Mouse (Mus musculus): ENCODE measurements at regions not wholly inside any gene's neighbourhood (a gene's known extent, or its start where the extent isn't known, plus 50 kb on each side); places are given as distances from the start of the nearest gene placed in this dataset.

DNA sequence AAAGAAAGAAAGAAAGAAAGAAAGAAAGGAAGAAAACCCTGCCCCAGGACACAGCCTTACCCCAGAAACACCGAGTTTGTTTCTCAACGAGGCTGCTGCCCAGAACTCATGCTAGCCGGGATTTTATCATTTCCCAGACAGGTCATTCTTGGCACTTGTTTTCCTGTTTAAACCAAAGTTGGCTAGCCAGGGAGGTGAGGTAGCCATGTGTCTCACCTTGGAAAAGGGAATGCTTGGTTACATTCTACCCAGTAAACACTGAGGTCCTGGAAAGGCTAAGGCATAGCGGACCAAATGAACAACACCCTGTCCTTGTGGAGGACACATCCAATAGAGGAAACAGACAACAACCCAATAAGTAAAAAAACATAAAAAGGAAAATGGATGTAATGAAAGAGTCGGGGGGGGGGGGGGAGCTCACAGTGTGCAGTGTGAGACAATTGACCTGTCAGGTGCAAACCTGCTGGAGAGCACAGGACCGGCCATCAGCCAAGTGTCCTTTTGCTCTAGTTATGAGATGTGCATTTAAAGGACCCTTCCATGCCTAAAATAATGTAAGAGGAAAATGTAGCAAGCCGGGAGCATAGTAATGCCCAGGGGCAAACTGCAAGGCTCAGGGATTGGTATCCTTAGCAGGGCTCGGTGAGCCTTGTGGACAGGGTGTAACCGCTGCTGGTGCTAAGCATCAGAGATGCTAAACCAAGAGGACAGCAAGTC is 78.2 kb upstream of the Fzd7 start:
- Histone ChIP-seq H3K4me1 (ENCODE audit: control insufficient read depth, insufficient read depth, low read length) (no peaks in the 10 kb centered on the region; the same call in 1 of the 2 replicates), H3K27ac (ENCODE audit: insufficient read depth, low read length) (no peak overlapping the region), H3K4me3 (ENCODE audit: insufficient read depth, low read length) (no peak overlapping the region)
- no peak for TF ChIP-seq CTCF (IDR thresholded peaks at IDR 0.05; ENCODE audit: borderline replicate concordance, insufficient read depth, low read length)
- no peak for TF ChIP-seq POLR2A (IDR thresholded peaks at IDR 0.05; ENCODE audit: low read depth, low read length)

GRCm38 (mm10) chr1:59405370-59405769 is 76.9 kb upstream of the Fzd7 start:
- H3K27ac ChIP-seq (ENCODE audit: insufficient read depth, low read length) = no peak overlapping the region
- H3K4me3 ChIP-seq (ENCODE audit: insufficient read depth, low read length) = no peak overlapping the region
- no peak for TF ChIP-seq CTCF (IDR thresholded peaks at IDR 0.05; ENCODE audit: borderline replicate concordance, insufficient read depth, low read length)
- TF ChIP-seq POLR2A (IDR thresholded peaks at IDR 0.05; ENCODE audit: low read depth, low read length) = no peak
- H3K4me1 ChIP-seq (ENCODE audit: control insufficient read depth, insufficient read depth, low read length) = peaks cover 3% of the 10 kb centered on the region

DNA sequence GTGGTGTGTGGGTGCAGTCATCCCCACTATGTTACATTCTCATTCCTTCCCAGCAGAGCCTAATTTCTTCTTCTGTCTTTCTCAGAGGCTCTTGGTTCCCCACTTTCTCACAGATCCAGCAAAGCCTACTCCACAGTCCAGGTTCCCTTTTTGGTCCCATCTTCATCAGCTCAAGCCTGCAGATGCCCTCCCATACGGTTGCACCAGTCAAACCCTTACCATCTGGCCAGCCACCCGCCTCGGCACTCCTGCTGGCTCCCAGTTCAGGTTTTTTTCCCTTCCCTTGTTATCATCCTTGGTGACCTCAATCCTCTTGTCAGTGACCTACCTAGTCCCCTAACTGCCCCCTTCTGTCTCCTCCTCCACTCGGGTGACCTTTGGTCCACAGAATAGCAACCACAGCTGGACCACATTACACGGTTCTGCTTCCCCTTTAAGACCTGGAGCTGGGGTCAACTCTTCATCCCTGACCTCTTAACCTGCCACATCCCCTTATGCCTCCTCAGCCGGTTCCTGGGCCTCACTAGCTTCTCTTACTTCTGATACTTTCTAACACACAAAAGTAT is 75.4 kb upstream of the Fzd7 start:
- no peak overlapping the region for H3K27ac ChIP-seq (ENCODE audit: insufficient read depth, low read length)
- H3K4me3 ChIP-seq (ENCODE audit: insufficient read depth, low read length) = no peak overlapping the region
- no peak for TF ChIP-seq CTCF (IDR thresholded peaks at IDR 0.05; ENCODE audit: borderline replicate concordance, insufficient read depth, low read length)
- no peak for TF ChIP-seq POLR2A (IDR thresholded peaks at IDR 0.05; ENCODE audit: low read depth, low read length)
- H3K4me1 ChIP-seq (ENCODE audit: control insufficient read depth, insufficient read depth, low read length) = peaks cover 8% of the 10 kb centered on the region

DNA sequence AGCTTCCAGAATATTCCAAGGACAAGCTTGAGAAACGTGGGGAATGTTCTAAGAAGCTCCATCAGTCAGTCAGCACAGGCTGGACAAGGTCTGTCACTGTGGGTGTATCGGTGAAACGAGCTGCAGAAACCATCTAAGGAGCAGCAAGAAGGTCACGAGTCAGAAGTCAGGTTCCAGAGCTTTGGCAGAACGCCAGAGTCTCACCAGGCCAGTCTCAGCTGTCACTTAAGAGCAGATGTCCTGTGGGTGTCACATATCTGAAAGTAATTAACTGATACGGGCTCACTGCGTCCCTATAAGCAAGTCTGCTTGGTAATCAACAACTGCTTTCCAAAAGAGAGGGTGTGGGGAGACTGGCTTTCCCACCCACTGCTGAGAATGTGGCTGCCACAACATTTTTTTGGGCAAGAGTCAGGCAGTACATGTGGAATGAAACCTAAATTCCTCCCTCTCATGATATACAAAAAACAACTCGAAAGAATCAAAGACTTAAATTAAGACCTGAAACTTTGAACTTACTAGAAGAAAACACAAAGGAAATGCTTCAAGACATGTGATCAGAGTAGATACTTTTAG is 72.6 kb upstream of the Fzd7 start:
- Histone ChIP-seq H3K4me3 (ENCODE audit: insufficient read depth, low read length) (no peak overlapping the region), H3K27ac (ENCODE audit: insufficient read depth, low read length) (peak overlapping the region; percentile 89), H3K4me1 (ENCODE audit: control insufficient read depth, insufficient read depth, low read length) (peaks cover 8% of the 10 kb centered on the region)
- TF ChIP-seq CTCF (IDR thresholded peaks at IDR 0.05; ENCODE audit: borderline replicate concordance, insufficient read depth, low read length) (no peak), POLR2A (IDR thresholded peaks at IDR 0.05; ENCODE audit: low read depth, low read length) (no peak)

- Histone ChIP-seq H3K27ac (ENCODE audit: insufficient read depth, low read length) (no peak overlapping the region), H3K4me3 (ENCODE audit: insufficient read depth, low read length) (no peak overlapping the region), H3K4me1 (ENCODE audit: control insufficient read depth, insufficient read depth, low read length) (peaks cover 8% of the 10 kb centered on the region)
- TF ChIP-seq POLR2A (IDR thresholded peaks at IDR 0.05; ENCODE audit: low read depth, low read length) (no peak), CTCF (IDR thresholded peaks at IDR 0.05; ENCODE audit: borderline replicate concordance, insufficient read depth, low read length) (no peak)
Observed at GRCm38 (mm10) chr1:59413264-59413663, 69.0 kb upstream of the Fzd7 start.

DNA sequence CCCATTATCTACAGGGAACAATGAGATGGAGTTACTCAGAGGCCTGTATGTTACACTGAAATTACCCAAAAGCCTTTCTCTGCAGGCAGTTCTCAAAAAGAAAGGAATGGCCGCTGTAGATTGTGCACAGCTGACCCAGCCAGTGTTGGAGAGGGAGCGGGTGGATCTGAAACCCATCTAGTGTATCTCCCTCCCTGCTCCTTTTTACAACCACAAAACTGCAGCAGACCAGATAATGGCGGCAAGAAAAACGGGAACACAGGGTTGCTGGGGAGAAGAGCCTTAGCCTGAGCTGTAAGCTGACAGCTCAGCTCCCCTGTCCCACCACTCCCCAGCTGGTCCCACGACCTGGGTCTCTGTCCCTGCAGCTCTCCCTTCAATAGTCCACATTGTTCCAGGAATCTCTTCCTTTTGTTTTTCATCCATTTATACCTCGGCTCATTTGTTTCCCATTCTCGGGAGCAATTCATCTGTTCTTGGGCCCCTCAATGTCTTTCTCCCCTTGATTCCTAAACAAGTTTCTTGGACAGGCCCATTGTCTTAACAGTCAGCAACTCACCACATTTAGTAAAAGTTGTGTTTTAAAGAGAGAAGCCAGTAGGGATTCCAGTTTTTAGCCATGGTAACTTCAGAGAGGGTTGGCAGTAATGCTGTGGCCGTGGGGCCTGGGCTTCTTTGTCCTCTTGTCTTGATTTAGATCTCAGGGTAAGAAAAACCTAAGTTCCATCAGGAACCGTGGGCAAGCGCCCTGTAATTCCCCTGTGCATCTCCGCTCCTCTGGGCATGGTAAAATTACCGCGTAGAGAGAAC is 67.6 kb upstream of the Fzd7 start:
- no peak for TF ChIP-seq CTCF (IDR thresholded peaks at IDR 0.05; ENCODE audit: borderline replicate concordance, insufficient read depth, low read length)
- TF ChIP-seq POLR2A (IDR thresholded peaks at IDR 0.05; ENCODE audit: low read depth, low read length) = no peak
- peaks cover 8% of the 10 kb centered on the region for H3K4me1 ChIP-seq (ENCODE audit: control insufficient read depth, insufficient read depth, low read length)
- no peak overlapping the region for H3K27ac ChIP-seq (ENCODE audit: insufficient read depth, low read length)
- H3K4me3 ChIP-seq (ENCODE audit: insufficient read depth, low read length) = no peak overlapping the region

GRCm38 (mm10) chr1:59415733-59416312 is 66.4 kb upstream of the Fzd7 start:
- TF ChIP-seq POLR2A (IDR thresholded peaks at IDR 0.05; ENCODE audit: low read depth, low read length) = no peak
- TF ChIP-seq CTCF (IDR thresholded peaks at IDR 0.05; ENCODE audit: borderline replicate concordance, insufficient read depth, low read length) = no peak
- no peak overlapping the region for H3K27ac ChIP-seq (ENCODE audit: insufficient read depth, low read length)
- peaks cover 2% of the 10 kb centered on the region; the same call in 1 of the 2 replicates for H3K4me1 ChIP-seq (ENCODE audit: control insufficient read depth, insufficient read depth, low read length)
- no peak overlapping the region for H3K4me3 ChIP-seq (ENCODE audit: insufficient read depth, low read length)

GRCm38 (mm10) chr1:59417317-59417716 is 64.9 kb upstream of the Fzd7 start:
- H3K4me1 ChIP-seq (ENCODE audit: control insufficient read depth, insufficient read depth, low read length) = no peaks in the 10 kb centered on the region
- TF ChIP-seq POLR2A (IDR thresholded peaks at IDR 0.05; ENCODE audit: low read depth, low read length) (no peak), CTCF (IDR thresholded peaks at IDR 0.05; ENCODE audit: borderline replicate concordance, insufficient read depth, low read length) (no peak)
- no peak overlapping the region for H3K4me3 ChIP-seq (ENCODE audit: insufficient read depth, low read length)
- H3K27ac ChIP-seq (ENCODE audit: insufficient read depth, low read length) = no peak overlapping the region

DNA sequence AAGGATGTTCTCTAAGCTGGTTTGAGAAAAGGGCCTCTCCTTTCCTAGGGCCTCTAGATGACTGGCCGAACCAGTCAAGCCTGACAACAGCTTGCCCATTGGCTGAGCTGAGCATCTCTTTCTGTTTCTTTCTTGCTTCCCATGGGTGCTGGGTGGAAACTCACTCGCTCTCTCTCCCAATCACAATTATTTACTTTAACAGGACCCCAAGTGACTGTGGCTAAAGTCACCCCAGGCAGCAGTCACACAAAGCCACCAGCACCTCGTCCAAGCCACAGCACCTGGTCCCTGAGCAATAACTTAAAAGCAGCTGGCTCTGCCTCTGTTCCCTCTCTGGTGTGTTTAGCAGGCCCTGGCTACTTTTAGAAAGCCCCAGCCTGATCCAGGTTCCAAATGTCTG is 64.3 kb upstream of the Fzd7 start:
- Histone ChIP-seq H3K27ac (ENCODE audit: insufficient read depth, low read length) (no peak overlapping the region), H3K4me3 (ENCODE audit: insufficient read depth, low read length) (no peak overlapping the region)
- TF ChIP-seq POLR2A (IDR thresholded peaks at IDR 0.05; ENCODE audit: low read depth, low read length) (no peak), CTCF (IDR thresholded peaks at IDR 0.05; ENCODE audit: borderline replicate concordance, insufficient read depth, low read length) (no peak)

More for the DNA sequence above, 64.3 kb upstream of the Fzd7 start:
- H3K4me1 ChIP-seq (ENCODE audit: control insufficient read depth, insufficient read depth, low read length) = no peaks in the 10 kb centered on the region

All from embryonic fibroblast, embryonic 13.5 days (primary cell).